Mouse (Mus musculus) brain, embryonic 18.5 days (tissue): ENCODE results near the gene Crcp.
A peak's percentile ranks its signal among the peaks of the same experiment; 100 is the strongest.

Experiments
- DNase-seq: peaks from one replicate; pipeline ENCODE4 v3.0.0-alpha.2; 2012; ENCODE audit warnings: low read depth, low spot score

Gene Crcp

DNA sequence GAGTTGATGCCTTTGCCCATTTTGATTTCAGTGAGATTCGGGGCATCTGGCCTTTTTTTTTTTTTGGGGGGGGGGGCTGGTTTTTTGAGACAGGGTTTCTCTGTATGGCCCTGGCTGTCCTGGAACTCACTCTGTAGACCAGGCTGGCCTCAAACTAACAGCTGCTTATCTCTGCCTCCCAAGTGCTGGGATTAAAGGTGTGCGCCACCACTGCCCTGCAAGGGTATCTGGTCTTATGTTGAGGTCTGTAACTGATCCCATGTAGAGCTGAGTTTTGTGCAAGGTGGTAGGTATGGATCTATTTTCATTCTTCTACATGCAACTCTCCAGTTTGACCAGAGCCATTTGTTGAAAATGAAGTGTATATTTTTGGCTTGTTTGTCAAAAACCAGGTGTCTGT lies 27.2 kb downstream of the Crcp start:
- no peak for DNase-seq

DNA sequence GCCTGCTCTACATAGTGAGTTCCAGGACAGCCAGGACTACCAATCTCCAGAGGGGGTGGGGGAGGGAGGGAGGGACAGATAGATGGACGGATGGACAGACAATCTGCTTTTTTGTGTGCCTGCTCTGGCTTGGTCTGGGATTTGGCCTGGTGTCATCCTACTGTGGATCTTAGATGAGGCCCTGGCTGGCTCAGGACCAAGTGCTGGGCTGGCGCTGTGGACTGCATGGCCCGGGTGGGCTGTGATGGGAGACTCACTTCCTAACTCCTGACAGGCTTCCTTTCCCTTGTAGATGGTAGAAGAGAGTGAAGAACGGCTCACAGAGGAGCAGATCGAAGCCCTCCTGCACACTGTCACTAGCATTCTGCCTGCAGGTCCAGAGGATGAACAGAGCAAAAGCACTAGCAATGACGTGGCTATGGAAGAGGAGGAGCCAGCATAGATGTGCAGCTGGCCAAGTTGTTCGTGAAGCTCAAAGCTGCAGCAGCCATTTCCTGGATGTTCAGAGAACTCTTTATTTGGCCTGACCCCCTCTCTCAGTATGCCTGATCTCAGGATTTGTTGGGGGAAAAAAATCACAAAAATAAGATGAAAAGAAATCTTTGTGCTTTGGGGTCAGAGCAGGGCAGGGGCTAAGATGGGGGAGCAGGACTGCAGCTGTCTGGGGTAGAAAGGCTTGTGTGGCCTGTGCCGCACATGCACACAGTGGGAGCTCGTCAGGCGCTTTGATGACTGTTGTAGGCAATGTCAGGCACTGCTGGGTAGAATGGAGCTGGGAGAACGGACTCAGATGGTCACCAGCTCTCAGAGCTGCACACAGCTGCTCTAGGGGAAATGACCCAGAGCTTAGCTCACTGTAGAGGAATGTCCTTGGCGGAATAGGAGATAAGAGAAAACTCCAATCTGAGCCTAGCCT lies 30.6 kb downstream of the Crcp start:
- DNase-seq, result no peak

DNA sequence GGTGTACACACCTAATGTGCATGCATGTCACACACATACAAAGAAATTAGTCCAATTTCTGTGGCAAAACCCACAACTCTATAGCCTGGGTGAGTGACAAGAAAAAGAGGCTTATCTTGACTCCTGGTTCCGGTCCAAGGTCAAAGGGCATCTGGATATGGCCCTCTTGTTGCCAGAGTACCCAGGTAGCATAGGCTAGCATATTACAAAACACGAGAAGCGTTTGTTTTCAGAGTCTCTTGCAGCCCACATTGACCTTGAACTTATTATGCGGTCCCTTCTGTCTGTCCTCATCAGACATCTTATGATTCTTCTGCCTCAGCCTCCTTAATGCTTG lies 31.2 kb downstream of the Crcp start:
- DNase-seq, result no peak

DNA sequence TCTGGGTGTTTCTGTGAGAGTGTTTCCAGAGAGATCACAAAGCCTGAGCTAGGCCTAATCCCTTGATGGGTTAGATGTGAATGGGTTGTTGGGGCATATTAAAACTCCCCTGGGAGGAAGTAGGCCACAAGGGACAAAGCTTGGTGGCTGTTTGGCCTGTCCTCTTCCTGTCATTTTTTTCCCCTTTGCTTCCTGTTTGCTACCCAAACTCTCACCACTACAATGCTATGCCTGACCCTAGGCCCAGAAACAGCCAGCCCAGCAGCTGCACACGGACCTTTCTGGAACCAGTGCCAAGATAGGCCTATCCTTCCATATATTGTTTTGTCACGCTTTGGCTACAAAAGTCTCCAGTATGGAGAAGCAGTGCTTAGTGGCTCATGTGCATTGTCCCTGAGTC lies 33.0 kb downstream of the Crcp start:
- DNase-seq, result no peak

DNA sequence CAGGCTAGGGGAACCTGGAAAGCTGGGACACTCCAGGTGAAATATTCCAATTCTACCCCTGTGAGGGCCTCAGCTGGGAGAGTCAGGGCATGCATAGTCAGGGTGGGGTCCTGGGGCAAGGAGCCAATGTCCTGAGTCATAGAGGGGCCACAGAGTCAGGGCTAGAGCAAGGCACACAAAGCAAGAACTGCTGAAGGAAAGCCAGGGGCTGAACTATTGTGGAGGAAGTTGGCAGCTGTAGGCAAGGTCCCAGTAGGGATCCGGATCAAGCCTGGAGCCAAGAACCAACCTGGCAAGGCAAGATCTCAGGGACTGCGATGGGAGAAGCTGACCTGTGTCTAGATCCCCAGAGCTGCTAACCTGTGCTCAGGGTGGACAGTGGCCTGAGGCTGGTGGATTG lies 34.7 kb downstream of the Crcp start:
- no peak for DNase-seq

DNA sequence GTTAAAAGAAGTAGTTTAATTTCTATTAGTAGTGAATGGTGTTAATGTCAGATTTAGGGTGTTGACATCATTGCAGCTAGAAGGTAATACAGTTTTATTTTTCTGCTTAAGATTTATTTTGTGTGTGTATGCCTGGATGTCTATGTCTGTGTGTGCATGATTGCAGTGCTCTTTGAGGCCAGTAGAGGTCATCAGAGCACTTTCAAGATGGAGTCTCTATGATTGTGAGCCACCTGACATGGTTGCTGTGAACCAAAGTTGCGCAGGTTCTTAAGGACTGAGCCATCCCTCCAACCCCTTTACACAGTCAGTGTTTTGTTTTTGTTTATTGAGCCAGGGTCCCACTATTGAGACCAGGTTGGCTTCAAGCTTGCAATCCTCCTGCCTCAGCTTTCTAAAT lies 36.5 kb downstream of the Crcp start:
- no peak for DNase-seq

DNA sequence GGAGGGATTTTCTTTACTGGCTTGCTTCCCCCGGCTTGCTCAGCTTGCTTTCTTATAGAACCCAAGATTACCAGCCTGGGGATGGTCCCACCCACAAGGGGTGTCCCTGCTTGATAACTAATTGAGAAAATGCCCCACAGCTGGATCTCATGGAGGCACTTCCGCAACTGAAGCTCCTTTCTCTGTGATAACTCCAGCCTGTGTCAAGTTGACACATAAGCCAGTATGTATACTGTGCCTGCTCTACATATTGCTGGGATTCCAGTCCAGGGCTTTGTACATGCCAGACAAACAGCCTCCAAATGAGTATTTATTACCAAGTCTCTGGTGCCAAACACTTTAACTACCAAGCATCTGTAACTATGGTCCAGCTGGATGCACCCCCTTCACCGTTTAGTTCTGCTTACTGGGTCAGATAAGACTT lies 38.8 kb downstream of the Crcp start:
- DNase-seq, result no peak

DNA sequence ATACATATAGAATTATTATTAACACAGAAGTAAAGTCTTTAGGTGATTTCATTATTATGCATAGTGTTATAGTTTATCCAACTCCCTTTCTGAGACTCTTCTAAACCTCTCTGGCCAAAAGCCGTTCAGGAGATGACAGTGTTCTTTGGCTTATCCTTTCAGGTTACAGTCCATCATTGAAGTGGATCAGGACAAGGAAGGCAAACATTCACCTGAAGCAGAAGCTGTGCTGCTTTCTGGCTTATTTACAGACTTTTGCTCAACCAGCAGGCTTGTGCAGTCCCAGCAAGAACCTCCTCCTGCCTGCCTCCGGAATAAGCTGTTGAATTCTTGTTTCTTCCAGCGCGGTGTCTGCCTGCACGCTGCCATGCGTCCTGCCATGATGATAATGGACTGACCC lies 43.9 kb downstream of the Crcp start, which contains the start of gene Tpst1:
Gene Tpst1 (plus strand): TSS at position 301 of the 400 bp plus-strand sequence.
- no peak for DNase-seq

DNA sequence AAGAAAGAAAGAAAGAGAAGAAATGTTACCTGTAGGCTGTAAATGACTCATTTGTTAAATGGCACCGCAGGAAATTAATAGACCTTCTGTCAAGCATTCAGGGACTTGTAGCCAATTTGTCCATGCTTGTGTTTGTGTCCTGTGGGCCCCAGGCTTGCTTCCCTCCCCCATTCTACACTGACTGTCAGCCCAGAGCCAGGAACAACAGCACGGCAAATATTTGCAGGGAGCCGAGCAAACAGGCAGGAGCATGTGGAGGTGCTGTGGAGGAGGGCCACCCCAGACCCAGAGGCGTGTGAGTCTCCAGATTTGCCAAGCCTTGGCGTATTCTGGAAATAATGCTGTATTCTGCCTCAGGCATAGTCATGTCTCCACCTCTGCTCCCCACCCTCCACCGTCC lies 45.4 kb downstream of the Crcp start:
- DNase-seq, result no peak

DNA sequence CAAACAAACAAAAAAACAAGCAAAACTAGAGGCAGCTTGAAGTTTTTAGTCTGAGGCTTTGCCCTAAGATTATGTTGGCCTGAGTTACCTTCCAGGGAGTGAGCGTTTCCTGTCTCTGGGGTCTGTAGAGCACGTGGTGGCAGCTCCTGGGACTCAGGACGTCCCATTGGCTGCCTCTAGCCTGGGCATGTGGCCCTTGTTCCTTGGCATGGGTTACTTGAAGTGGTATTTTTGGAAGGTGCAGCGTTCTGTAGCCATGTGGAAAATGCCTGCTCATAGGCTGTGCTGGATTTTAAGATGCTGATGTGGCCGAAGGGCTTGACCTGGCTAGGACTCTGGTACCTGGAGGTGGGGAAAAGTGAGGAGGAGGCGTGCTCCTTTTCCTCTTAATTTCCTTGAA lies 47.3 kb downstream of the Crcp start:
- DNase-seq, result no peak

DNA sequence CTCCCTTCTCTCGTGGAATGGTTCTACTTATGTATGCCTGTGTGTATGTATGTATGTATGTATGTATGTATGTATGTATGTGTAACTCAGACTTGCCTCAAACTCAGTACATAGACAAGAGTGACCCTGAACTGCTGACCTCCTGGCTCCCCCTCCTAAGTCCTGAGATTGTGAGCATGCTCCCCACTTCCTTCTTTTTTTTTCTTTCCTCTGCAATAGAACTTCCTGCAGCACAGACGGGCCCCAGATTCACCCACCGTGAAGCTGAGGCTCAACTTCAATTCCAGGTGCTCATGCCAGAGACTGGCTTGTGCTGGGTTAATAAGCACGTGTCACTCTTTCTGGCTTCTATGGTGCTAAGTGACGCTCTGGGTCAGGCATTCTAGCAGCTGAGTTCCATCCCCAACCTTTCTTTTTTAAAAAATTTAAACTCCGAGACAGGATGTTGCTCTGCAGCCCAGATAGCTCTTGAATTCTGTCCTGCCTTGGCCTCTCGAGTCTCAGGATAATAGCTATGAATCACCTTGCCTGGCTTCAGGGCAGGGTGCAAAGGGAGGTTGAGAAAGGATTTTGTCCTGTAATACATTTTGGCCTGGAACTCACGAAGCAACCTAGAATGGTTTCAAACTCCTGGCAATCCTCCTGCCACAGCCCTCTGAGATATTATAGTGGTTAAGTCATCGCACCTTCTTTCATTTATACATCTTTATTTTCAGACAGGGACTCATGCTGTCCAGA lies 49.2 kb downstream of the Crcp start:
- no peak for DNase-seq

DNA sequence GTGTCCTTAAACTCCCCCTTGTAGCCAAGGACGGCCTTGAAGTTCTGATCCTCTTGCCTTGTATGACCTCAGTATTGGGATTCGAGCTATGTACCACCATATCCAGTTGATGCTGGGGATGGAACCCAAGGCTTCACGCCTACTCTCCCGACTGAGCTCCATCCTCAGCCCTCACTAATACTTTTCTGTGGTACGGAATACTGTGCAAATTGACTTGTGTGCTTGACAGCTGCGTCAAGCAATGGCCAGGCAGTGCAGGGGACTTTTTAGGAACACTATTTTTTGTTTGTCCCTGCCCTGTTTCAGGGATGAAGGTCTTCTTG lies 49.7 kb downstream of the Crcp start:
- no peak for DNase-seq

DNA sequence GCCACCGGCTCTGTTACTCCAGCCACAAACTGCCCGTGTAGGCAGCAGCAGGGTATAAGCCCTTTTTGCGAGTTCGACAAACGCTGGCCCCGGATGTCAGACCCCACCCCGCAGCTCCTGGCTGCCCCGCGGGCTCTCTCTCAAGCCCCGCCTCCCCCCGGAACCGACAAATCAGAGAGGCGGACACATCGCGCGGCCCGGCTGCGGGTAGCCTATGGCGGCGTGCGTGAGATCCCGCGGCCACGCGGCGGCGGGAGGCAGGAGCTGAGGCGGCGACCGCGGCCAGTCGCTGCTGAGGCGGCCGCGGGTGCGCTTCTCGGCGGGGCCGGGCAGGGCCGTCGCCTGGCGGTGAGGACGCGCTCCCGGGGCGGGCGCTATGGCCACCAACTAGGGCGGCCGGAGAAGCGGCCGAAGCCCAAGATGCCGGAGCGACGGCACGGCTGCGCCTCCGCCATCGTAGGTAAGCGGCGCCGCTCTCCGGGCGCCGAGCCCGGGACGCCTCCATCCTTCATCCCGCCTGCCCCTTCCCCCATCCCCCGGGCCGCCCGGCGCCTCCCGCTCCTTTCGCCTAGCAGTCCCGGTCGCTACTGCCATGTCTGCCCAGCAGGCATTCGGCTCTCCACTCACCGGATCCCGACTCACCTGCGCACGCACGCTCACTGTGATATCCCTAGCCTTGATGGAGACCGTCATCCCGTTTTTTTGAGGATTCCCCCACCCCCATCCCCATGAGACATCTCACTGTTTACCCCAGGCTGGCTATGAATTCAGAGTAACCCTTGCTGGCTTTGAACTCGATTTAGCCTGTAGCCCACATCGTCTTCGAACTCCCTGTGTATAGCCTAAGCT lies 50.3 kb downstream of the Crcp start:
- DNase-seq, result peak; percentile 77

DNA sequence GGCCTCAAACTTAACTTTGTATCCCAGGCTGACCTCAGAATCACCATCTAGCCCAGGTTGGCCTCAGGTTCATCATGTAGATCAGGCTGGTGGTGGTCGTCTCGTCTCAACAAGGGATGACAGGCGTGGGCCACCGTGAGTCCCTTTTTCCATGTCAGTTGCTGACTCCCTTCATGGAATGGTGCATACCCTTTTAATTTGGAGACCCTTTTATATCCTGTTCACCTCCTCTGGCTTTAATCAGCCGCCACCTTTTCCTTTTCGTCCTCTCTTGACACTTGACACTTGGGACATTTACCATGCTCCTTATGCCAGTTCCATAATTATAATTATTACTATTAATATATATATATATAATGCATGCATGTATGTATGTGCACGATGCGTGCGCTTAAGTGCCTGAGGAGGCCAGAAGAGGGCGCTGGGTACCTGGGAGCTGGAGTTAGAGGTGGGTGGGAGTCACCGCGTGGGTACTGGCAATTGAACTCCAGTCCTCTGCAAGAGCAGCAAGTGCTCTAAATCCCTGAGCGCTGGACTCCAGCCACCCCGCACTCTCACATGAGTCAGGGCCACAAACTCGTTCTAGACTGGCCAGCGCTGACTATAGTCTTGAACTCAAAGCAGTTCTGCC lies 51.1 kb downstream of the Crcp start:
- DNase-seq, result no peak

DNA sequence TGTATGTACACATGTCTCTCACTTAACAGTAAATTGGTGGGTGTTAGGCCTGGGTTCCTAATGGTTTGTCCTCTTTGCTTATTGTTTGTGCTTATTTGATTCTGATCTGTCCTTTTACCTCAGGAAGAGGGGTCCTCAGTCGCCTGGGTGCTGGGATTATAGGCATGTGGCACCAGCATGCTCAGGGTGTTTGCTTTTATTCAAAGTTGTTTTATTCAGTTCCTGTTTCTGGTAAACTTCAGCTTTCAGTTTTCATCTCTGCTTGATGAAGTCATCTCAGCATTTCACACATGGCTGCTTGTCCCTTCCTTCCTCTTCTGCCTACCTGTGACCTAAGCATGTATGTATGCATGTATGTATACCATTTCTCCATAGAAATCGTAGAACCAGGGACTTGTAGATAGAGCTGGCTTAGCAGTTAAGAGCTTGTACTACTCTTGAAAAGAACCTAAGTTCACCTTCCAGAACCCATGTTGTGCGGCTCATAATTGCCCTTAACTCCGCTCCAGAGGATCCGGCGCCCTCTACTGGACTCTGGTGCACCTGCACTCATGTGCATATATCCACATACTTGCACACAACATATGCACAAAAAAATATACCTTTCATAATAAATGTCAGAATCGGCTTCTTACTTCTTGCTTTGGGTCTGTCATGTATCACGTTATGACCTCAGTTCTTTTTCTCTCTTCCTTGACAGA lies 52.2 kb downstream of the Crcp start:
- no peak for DNase-seq

DNA sequence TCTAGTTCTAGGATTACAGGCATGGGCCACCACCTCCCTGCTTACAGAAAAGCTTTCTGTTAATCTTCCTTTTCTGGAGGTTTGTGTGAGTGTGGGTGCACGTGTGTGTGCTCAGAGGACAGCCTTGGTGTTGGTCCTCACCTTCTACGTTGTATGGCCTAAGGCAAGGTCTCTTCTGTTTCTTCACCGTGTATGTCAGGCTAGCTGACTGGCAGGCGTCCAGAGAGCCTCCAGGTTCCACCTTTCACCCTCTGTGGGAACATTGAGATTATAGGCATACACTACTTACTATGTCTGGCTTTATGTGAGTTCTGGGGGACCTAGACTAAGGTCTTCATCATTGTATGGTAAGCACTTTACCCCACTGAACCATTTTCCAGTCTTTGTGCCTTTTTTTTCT lies 53.3 kb downstream of the Crcp start:
- DNase-seq, result no peak

DNA sequence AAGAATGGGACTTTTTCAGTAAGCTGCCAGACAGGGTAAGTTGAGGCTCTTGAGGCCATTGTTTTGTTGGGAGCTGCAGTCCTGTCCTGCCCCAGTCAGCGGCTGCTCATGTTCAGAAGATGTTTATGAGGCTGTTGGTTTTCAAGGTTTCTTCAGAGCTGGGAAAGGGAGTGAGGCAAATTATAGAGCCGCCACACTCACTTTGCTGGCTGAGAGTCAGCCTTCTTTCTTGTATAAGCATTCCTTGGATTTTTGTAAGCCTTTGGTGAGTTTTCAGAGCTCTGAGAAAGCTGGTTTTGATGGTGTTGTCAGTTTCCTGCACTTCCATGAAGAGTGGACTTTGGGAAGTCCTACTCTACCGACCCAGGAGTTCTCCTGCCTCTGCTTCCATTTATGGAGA lies 55.2 kb downstream of the Crcp start:
- DNase-seq, result no peak

DNA sequence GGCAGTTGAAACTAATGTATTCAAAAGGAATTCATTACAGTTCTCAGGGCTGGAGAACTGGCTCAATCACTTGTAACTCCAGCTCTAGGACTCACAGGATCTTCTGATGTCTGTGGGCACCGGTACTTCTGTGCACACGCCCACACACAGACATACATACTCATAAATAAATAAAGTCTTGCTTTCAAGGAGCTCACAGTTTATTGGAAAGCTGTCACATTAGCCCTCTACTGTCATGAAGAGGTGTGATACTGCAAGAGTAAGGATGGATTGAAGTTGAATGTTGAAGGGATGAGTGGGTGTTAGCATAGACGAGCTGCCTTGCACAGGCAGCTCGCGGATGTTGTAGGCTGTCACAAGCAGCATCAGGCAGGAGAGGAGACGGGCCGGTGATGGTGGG lies 58.9 kb downstream of the Crcp start:
- no peak for DNase-seq

DNA sequence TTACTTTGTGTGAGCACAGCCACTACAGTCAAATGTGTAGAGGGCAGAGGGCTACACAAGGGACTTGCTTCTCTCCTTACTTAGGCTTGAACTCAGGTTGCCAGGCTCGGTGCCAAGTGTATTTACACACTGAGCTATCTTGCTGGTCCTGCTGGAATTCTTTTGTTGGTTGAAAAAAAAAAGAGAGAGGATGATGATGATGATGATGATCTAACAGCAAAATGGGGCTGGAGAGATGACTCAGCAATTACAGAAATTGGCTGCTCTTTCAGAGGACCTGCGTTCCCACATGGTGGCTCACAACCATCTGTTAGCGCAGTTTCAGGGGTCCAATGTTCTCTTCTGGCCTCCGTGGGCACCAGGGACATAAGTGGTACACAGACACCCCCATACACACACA lies 59.5 kb downstream of the Crcp start:
- no peak for DNase-seq

DNA sequence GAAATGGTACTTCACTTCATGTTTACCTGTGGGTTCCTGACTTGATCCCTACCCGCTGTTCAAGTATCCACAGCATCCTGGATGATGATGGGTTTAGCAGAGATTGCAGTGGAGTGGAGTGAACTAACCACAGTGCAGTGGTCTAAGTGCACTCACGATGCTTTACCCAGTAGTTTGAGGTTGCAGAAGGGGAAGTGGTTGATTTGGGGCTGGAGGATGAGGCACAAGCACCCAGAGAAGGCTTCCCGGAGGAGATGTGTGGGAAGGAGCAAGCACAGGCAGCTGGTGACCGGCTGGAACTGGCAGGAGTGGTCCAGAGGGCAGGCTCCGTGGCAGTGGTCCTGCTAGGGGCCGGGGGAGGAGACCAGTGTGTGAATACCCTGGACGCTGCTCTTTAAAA lies 60.1 kb downstream of the Crcp start:
- no peak for DNase-seq
